Mouse (Mus musculus) olfactory bulb, adult 2 months (tissue): ENCODE data around the gene Pde10a. TPM values are rescaled to one million over a fixed set of nuclear protein-coding genes. Genes with fewer than 3 reads are reported as not detected.

Source experiments
- H3K27ac ChIP-seq: fragments of 200-500 bp; 2 replicates; pipeline ENCODE4 v1.5.1; 2012; ENCODE audit warnings: low read depth, low read length; ENCODE audit not compliant: insufficient read depth
- H3K4me1 ChIP-seq: fragments of 200-500 bp; 2 replicates; pipeline ENCODE4 v1.6.1; 2012; ENCODE audit warnings: low read length; ENCODE audit not compliant: control insufficient read depth, insufficient read depth
- H3K4me3 ChIP-seq: fragments of 200-500 bp; 2 replicates; pipeline ENCODE4 v1.5.1; 2012; ENCODE audit warnings: mild to moderate bottlenecking, low read depth, low read length, moderate library complexity; ENCODE audit not compliant: insufficient read depth
- CTCF ChIP-seq: fragments of 200-500 bp; IDR thresholded peaks from 2 replicates; pipeline ENCODE4 v1.5.1; 2012; ENCODE audit warnings: low read depth, mild to moderate bottlenecking, low read length, moderate library complexity; ENCODE audit not compliant: insufficient read depth
- POLR2A ChIP-seq: fragments of 200-500 bp; IDR thresholded peaks from 2 replicates; pipeline ENCODE4 v1.6.1; 2012; ENCODE audit warnings: mild to moderate bottlenecking, low read depth, low read length, moderate library complexity; ENCODE audit not compliant: insufficient read depth
- WGBS: fragments of 180-500 bp; shearing (Covaris S2); methylation state at CpG from one replicate; pipeline ENCODE4 v1.1.7; 2018; 5-methylcytosine and 5-hydroxymethylcytosine counted together
- polyA plus RNA-seq: library from polyadenylated mRNA; stranded (reverse); fragments of >200 nt; gene quantifications from 2 replicates; pipeline ENCODE4 v1.2.4, GENCODE M21; 2012; ENCODE audit warnings: low replicate concordance; ENCODE audit not compliant: missing spikeins, insufficient read depth, insufficient read length

The Pde10a gene
- polyA plus RNA-seq, 1 experiment, result not detected

GRCm38 (mm10) chr17:8731073-8731472 lies 205.9 kb downstream of the Pde10a start:
- H3K27ac ChIP-seq, result no peak overlapping the region
- no peaks in the 10 kb centered on the region for H3K4me1 ChIP-seq
- 68% methylated on average over 6 of the region's 6 CpGs for WGBS
- no peak overlapping the region for H3K4me3 ChIP-seq
- TF ChIP-seq POLR2A (no peak), CTCF (no peak)

GRCm38 (mm10) chr17:8736259-8736658 lies 211.1 kb downstream of the Pde10a start:
- 35% methylated on average over 6 of the region's 6 CpGs for WGBS
- Histone ChIP-seq H3K4me1 (peaks cover 2% of the 10 kb centered on the region; the same call in 1 of the 2 replicates), H3K27ac (no peak overlapping the region), H3K4me3 (no peak overlapping the region)
- TF ChIP-seq CTCF (no peak), POLR2A (no peak)

- Histone ChIP-seq H3K4me1 (no peaks in the 10 kb centered on the region), H3K4me3 (no peak overlapping the region), H3K27ac (no peak overlapping the region)
- WGBS, result 83% methylated on average over 3 of the region's 3 CpGs
- TF ChIP-seq POLR2A, result no peak
- TF ChIP-seq CTCF, result no peak
Observed at GRCm38 (mm10) chr17:8742772-8743171, 217.6 kb downstream of the Pde10a start.

- WGBS, result 81% methylated on average over 1 of the region's 1 CpGs
- TF ChIP-seq CTCF (no peak), POLR2A (no peak)
- H3K4me1 ChIP-seq, result no peaks in the 10 kb centered on the region
Observed at GRCm38 (mm10) chr17:8745334-8745733, 220.2 kb downstream of the Pde10a start.

GRCm38 (mm10) chr17:8749426-8749825 lies 224.3 kb downstream of the Pde10a start:
- TF ChIP-seq POLR2A, result no peak
- no peak for TF ChIP-seq CTCF
- H3K4me3 ChIP-seq, result no peak overlapping the region
- H3K4me1 ChIP-seq, result no peaks in the 10 kb centered on the region
- 91% methylated on average over 4 of the region's 4 CpGs for WGBS
- H3K27ac ChIP-seq, result no peak overlapping the region

More at GRCm38 (mm10) chr17:8745334-8745733, 220.2 kb downstream of the Pde10a start:
- H3K4me3 ChIP-seq, result no peak overlapping the region
- no peak overlapping the region for H3K27ac ChIP-seq

- H3K4me3 ChIP-seq, result no peak overlapping the region
- TF ChIP-seq CTCF, result no peak
- TF ChIP-seq POLR2A, result no peak
- no peak overlapping the region for H3K27ac ChIP-seq
- 92% methylated on average over 5 of the region's 5 CpGs for WGBS
- H3K4me1 ChIP-seq, result no peaks in the 10 kb centered on the region
Observed at GRCm38 (mm10) chr17:8757576-8757975, 232.4 kb downstream of the Pde10a start.

- 45% methylated on average over 1 of the region's 1 CpGs for WGBS
- no peak for TF ChIP-seq POLR2A
- no peak for TF ChIP-seq CTCF
- Histone ChIP-seq H3K27ac (no peak overlapping the region), H3K4me1 (no peaks in the 10 kb centered on the region), H3K4me3 (no peak overlapping the region)
Observed at GRCm38 (mm10) chr17:8763248-8763647, 238.1 kb downstream of the Pde10a start.

GRCm38 (mm10) chr17:8765987-8766576 lies 240.9 kb downstream of the Pde10a start:
- TF ChIP-seq POLR2A (no peak), CTCF (no peak)
- WGBS, result 93% methylated on average over 5 of the region's 5 CpGs
- Histone ChIP-seq H3K4me3 (no peak overlapping the region), H3K27ac (no peak overlapping the region), H3K4me1 (no peaks in the 10 kb centered on the region)

- Histone ChIP-seq H3K4me3 (no peak overlapping the region), H3K4me1 (peaks cover 12% of the 10 kb centered on the region), H3K27ac (no peak overlapping the region)
- TF ChIP-seq POLR2A (no peak), CTCF (no peak)
- WGBS, result 88% methylated on average over 1 of the region's 1 CpGs
Observed at GRCm38 (mm10) chr17:8769155-8769554, 244.0 kb downstream of the Pde10a start.
